Mouse (Mus musculus) heart, postnatal 36 days (tissue): ENCODE measurements around the gene Pard3. TPM values are rescaled to one million over a fixed set of nuclear protein-coding genes. Genes with fewer than 3 reads are reported as not detected.

ENCODE experiments used
- DNase-seq, 2 experiments: peaks; one replicate each; pipeline ENCODE4 v3.0.0; 2021 to 2022
- intact Hi-C: fragments of 180-260 bp; cut with DNase I; formaldehyde crosslinking; loops from one replicate; pipeline ENCODE4 v1.15.1; 2025
- total RNA-seq, 2 experiments: library from RNA; stranded (reverse); gene quantifications; 2 replicates each; pipeline ENCODE4 v1.2.3; 2021

Gene Pard3
- total RNA-seq, 2 experiments from 2014 or later, result 30.9 to 33.5 TPM

DNA sequence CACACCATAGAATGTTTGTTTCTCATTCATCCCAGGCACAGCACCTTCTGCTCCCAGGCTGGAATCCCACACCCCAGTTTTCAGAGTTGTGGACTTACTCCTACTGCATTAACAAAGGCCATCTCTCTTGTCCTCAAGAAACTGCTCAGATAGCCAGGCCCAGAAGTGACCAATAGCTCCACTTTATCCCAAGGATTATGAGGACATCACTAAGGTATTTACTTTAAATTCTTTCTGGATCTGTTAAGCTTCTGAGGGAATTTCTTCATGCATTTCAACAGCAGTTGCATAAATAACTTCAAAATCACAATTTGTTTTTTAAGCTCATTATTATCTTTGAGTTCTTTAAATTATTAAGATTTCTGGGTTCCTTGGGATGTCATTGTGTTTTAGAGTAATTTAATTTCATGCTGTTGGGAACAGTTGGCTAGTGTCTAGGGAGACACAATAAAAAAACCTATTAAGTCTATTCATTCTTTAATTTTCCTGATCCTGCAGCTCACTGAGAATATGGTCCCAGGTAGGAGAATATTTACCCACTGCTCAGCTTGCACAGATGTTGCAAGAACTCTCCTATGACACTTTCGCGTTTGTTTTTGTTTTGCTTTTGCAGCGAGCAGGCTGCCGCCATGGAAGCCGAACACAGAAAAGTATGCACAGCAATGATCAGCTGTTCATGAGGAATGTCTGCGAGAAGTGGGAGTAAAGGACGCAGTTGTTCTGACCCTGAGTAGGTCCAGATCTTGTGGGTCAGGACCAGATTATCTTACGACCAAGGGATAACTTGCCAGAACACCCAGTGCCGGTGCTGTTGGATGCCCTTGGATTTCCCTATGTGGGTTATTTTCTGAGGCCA lies 574.8 kb downstream of the Pard3 start:
- intact Hi-C loops, result no loop called here
- DNase-seq, result no peak

DNA sequence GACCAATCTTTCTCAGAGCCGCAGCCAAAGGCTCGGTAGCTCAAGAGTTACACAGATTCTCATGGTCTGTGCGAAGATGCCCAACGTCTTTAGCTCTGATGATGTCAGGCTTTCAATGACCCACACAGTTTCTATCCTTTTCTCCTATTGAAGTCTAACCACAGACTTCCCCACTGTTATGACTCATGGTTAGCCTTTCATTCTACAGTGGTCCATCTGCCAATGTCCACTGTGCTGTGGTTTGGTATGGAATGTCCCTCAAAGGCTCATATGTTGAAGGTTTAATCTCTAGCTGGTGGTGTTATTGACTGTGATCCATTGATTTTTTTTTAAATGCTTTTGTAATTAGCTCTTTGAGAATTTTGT lies 575.4 kb downstream of the Pard3 start:
- intact Hi-C loops, result no loop called here
- no peak for DNase-seq

DNA sequence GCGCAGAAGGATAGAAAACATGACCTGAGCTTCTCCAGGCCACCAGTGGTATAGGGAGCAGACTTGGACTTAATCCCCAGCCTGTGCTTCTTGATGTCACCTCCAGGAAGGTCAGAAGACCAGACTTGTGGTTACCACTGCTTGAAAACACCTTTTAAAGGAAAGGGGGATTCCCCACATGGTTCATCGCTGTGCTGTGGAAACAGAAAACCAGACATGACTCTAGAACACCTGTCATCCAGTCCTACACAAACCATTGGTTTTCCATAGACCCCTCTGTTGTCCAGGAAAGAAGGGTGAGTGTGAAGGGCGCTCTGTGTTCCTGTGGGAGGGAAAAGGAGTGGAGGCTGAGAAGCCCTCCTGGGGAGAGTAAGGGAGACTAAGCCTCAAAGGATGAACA lies 591.9 kb downstream of the Pard3 start:
- DNase-seq, result no peak
- intact Hi-C loops, result no loop called here

Other genes with a start within 250 kb of the Pard3 start
- gene Tomm20, start 118.0 kb upstream of the Pard3 start, total RNA-seq, result 10 to 100 TPM; 81.7 to 91.3 TPM
- 1 to 10 TPM; 3.1 to 3.4 TPM for gene Rbm34, start 92.8 kb upstream of the Pard3 start, total RNA-seq